Mouse (Mus musculus) mesoderm, embryonic 11.5 days (tissue): ENCODE results near the gene Leng9.

Experiments
- DNase-seq: peaks from one replicate; pipeline ENCODE4 v3.0.0-alpha.2; 2012; ENCODE audit warnings: low read depth, low spot score

Leng9 gene

GRCm38 (mm10) chr7:4124856-4125255 lies 25.3 kb downstream of the Leng9 start:
- no peak for DNase-seq

GRCm38 (mm10) chr7:4124315-4124759 lies 25.8 kb downstream of the Leng9 start:
- peak; percentile 85 for DNase-seq

- peak; percentile 38 for DNase-seq
Observed at GRCm38 (mm10) chr7:4123732-4124131, 26.4 kb downstream of the Leng9 start.

- DNase-seq, result no peak
Observed at GRCm38 (mm10) chr7:4122783-4123182, 27.4 kb downstream of the Leng9 start.

- no peak for DNase-seq
Observed at GRCm38 (mm10) chr7:4122076-4122768, 28.0 kb downstream of the Leng9 start.

- no peak for DNase-seq
Observed at GRCm38 (mm10) chr7:4119976-4120921, 29.9 kb downstream of the Leng9 start.

GRCm38 (mm10) chr7:4119344-4119902 lies 30.8 kb downstream of the Leng9 start, which contains the start of gene Ttyh1:
Gene Ttyh1, plus strand, starts transcription at chr7:4119408.
- DNase-seq, result peak; percentile 60

- no peak for DNase-seq
Observed at GRCm38 (mm10) chr7:4117050-4117814, 32.9 kb downstream of the Leng9 start.

- DNase-seq, result no peak
Observed at GRCm38 (mm10) chr7:4111766-4112165, 38.4 kb downstream of the Leng9 start.

- peak; percentile 64 for DNase-seq
Observed at GRCm38 (mm10) chr7:4103411-4103810, 46.8 kb downstream of the Leng9 start.

- no peak for DNase-seq
Observed at GRCm38 (mm10) chr7:4101144-4101543, 49.0 kb downstream of the Leng9 start.

- DNase-seq, result no peak
Observed at GRCm38 (mm10) chr7:4098832-4099231, 51.3 kb downstream of the Leng9 start.

GRCm38 (mm10) chr7:4098301-4098700 lies 51.9 kb downstream of the Leng9 start:
- DNase-seq, result no peak
